Mouse (Mus musculus): ENCODE data around the gene Slc39a11.
A peak's percentile ranks its signal among the peaks of the same experiment; 100 is the strongest.
"Not testable (repeated sequence)": the region's sequence is repeated elsewhere in the genome, so short reads cannot be mapped to it uniquely, and the experiment has no call there.

Gene Slc39a11

GRCm38 (mm10) chr11:113586423-113586822 lies 63.5 kb downstream of the Slc39a11 start:
- no peak for DNase-seq

GRCm38 (mm10) chr11:113583879-113584661 lies 65.8 kb downstream of the Slc39a11 start:
- DNase-seq, result no peak

DNA sequence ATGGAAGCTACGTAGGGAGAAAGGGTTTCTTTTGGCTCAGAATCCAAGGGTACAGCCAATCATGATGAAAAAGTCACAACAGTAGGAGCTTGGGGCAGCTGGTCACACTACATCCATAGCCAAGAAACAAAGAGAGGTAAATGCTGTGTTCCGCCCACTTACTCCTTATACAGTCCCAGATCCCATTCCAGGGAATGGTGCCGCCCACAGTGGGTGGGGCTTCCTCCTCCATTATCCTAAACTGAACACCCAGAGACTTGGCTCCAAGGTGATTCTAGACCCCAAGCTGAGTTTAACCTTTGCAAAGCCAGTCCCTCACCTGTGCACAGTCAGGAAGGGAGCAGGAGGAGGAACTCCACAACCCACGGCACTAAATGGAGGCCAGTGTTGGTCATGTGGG lies 72.7 kb downstream of the Slc39a11 start:
- DNase-seq, result no peak

DNA sequence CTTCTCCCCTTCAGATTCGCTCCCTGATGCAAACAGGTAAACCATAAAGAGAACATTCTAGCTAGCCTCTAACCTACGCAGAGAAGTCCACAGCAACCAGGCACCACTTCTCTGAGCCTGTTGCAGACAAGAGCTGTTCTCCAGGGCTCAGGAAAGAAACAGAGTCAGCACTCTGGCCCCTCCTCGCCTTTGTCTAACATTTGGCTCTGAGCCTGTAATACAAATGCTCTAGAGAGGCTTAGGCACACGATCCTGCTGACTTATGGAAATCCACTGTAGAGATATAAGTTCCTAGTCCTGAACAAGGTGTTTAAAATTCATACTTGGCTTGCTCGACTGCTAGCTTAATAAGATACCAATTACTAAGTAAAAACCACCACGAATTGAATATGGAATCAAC lies 77.2 kb downstream of the Slc39a11 start:
- DNase-seq, result no peak

- no peak for DNase-seq
Measured at GRCm38 (mm10) chr11:113571616-113572015, 78.3 kb downstream of the Slc39a11 start.

DNA sequence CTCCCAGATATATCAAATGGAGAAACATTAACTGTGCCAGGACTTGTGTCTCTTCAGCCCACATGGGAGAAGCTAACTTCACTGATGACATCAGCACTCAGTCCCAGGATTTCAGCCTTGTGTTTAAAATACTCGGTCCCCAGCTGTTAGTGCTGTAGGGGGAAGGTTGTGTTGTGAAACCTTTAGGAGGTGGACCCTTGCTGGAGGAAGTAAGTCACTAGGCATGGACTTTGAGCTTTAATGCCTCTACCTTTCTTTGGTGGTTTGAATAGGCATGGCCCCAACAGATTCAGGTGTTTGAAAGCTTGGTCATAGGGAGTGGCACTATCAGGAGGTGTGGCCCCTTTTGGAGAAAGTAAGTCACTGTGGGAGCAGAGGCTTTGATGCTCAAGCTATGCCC lies 80.9 kb downstream of the Slc39a11 start:
- no peak for DNase-seq

- DNase-seq, result not testable (repeated sequence)
Measured at GRCm38 (mm10) chr11:113567926-113568325, 82.0 kb downstream of the Slc39a11 start.

GRCm38 (mm10) chr11:113565006-113565995 lies 84.6 kb downstream of the Slc39a11 start:
- peak; percentile 46 for DNase-seq

- no peak for DNase-seq
Measured at GRCm38 (mm10) chr11:113562326-113562725, 87.6 kb downstream of the Slc39a11 start.

DNA sequence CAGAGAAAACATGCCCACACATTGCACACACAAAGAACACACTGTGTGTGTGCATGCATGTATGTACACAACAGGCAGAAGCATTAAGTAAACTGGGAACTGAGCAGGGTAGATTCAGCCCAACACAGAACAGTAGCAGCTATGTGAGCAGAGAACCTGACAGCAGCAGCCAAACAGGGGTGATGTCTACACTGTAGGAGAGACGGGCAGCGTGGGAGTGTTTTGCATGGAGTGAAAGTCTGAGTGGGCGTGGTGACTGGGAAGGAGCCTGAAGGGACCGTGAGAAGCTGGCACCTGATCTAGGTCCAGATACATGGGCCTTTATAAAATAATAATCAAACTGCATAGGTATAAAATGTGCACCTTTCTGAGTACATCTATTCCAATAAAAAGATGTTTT lies 89.7 kb downstream of the Slc39a11 start:
- DNase-seq, result no peak

GRCm38 (mm10) chr11:113558505-113558904 lies 91.4 kb downstream of the Slc39a11 start:
- DNase-seq, result no peak

DNA sequence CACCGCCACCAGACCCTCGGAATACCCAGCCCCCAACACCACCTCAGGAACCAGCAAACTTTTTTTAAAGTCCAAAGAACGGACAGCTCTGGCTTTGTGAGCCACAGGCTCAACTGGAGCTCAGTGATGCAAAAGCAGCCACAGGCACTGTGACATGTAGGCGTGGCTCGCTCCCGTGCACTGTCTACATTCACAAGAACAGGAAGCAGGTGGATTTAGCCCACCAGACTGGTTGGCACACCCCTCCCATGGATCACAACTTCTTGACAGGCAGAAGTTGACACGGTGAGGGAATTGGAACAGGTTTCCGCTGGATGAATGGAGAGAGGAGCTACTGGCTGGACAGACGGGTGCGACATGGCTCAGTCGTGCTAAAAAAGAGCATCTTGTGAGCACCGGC lies 93.7 kb downstream of the Slc39a11 start:
- no peak for DNase-seq

DNA sequence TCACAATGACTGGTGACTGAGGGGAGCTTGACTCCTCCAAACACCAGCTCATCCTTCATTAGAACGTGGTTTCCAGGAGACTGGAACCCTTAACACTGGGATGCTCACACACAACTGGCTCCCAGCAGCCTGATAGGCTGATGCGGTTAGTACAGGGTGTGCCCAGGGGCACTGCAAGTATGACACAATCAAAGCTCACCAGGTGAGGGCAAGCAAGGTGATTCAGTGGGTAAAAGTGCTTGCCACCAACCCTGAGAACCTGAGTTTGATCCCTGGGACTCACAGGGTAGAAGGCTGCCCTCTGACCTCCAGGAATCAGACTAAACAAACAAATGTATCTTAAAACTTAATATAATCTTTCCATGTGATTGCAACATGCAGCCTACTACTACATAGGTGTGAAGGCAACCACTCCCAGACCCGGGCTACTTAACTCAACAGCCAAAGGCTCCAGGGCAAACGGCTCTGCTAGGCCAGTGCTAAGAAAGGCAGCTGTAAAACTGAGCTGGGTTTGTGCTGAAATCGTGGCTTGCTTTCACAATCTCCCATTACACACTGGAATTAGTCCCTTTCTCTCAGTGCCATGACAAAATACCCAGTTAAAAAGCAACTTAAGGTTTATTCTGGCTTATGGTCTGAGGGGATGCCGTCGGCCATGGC lies 95.0 kb downstream of the Slc39a11 start:
- DNase-seq, result no peak

GRCm38 (mm10) chr11:113554194-113554593 lies 95.7 kb downstream of the Slc39a11 start:
- no peak for DNase-seq

DNA sequence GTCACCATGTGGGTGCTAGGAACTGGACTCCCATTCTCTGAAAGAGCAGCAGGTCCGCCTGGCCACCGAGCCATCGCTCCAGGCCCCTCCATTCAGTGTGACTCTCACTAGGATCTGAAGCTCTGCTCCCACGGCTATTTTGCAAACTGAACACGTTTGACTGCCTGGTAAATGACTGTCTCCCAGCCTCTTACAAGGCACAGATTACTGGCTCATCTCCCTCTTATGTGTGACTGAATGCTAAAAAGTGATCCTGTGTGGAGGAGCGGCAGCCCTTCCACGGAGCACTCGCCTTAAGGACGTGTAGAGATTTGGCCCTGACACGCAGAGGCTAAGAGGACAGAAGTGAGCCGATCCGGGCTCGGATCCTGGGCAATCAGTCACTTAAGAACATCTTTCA lies 96.3 kb downstream of the Slc39a11 start:
- DNase-seq, result no peak

- no peak for DNase-seq
Measured at GRCm38 (mm10) chr11:113552539-113552938, 97.3 kb downstream of the Slc39a11 start.

DNA sequence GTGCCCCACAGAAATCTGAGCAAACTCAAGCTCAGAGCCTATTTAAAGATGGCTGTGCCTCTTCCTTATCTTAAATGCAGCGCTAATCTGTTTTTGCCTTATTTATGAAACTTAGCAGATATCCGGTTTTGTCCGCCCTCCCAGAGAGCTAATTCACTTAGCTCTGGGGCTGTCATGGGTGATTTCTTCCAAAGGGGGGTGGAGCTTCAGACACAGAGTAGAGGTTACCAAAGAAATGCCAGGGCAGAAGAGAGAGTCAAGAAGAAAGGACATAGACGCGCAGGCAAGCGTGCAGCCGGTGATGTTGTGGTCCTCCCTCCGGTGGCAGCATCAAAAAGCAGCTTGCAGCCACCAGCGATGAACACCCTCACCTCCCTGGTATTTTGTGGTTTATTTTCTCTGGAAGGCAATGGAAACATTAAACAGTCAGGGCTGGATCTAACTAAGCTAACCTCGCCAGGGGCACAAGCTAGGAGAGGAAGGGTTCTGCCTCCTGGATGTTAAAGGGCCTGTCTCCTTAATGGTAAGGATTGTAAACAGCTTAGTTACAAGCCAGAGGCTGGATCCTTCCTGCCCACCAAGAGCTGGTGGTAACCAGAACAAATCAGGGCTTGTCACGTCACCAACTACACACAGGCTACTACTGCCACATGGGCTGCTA lies 103.5 kb downstream of the Slc39a11 start:
- DNase-seq, result no peak

GRCm38 (mm10) chr11:113544017-113544640 lies 105.8 kb downstream of the Slc39a11 start:
- DNase-seq, result no peak

GRCm38 (mm10) chr11:113541073-113541472 lies 108.8 kb downstream of the Slc39a11 start:
- DNase-seq, result no peak

DNA sequence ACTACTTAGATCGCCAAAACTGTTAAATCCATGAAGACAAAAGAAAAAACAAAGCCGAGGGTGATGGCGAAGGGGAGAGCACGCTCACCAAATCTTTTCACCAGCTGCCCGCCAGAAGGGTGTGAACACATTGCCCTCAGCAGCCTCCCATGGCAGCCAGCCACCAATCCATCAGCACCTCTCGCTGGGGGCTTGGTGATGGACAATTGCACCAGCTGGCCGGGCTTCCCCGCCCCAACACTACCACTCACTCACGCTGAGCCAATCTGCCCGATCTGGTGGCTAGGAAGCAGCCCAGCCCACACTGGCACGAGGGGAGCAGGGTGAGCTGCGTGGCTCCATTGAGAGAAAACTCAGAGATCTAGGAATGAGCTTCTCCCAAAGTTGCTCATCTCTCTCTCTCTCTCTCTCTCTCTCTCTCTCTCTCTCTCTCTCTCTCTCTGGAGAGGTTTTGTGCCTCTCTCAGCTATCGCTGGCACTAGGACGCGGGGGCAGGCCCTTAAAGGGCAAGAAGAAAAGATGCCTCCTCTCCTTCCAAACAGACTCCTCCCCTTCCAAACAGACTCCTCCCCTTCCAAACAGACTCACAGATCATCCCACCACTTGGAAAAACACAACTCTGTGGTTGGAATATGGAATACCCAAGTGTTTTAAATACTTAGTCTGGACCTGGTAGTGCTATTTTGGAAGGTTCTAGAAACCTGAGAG lies 110.2 kb downstream of the Slc39a11 start:
- peak; percentile 90 for DNase-seq

DNA sequence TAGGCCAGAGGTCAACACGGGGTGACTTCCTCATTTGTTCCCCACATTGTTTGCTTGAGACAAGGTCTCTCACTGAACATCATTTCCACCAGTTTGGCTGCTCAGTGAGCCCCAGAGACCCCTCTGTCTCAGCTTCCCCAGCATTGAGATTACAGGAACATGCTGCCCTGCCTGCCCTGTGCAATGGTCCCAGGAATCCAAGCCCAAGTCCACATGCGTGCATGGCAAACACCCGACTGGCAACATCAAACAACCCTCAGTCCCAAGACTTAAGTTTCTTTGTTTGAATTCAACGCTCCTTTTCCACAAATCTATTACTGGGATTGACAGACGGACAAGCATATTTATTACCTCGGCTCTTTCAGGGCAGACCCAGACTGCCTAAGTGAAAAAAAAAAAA lies 110.8 kb downstream of the Slc39a11 start:
- no peak for DNase-seq

Data from cerebellum, adult 11-12 months (tissue).